Mouse (Mus musculus): ENCODE measurements at regions not wholly inside any gene's neighbourhood (a gene's known extent, or its start where the extent isn't known, plus 50 kb on each side); places are given as distances from the start of the nearest gene placed in this dataset.

GRCm38 (mm10) chr8:44656031-44656430 is 279.2 kb upstream of the Fat1 start:
- DNase-seq: no peak

GRCm38 (mm10) chr8:44656470-44656869 is 278.8 kb upstream of the Fat1 start:
- no peak for DNase-seq

- DNase-seq: no peak
Measured at GRCm38 (mm10) chr8:44661696-44662095, 273.6 kb upstream of the Fat1 start.

GRCm38 (mm10) chr8:44687126-44687525 is 248.1 kb upstream of the Fat1 start:
- DNase-seq: no peak

GRCm38 (mm10) chr8:44689837-44690592 is 245.2 kb upstream of the Fat1 start:
- no peak for DNase-seq

GRCm38 (mm10) chr8:44690593-44690950 is 244.7 kb upstream of the Fat1 start:
- no peak for DNase-seq

- DNase-seq: no peak
Measured at GRCm38 (mm10) chr8:44691140-44691539, 244.1 kb upstream of the Fat1 start.

GRCm38 (mm10) chr8:44692036-44692688 is 243.1 kb upstream of the Fat1 start:
- no peak for DNase-seq

GRCm38 (mm10) chr8:44694861-44695260 is 240.4 kb upstream of the Fat1 start:
- peak; percentile 52 for DNase-seq

GRCm38 (mm10) chr8:44696066-44696853 is 239.0 kb upstream of the Fat1 start:
- peak; percentile 62 for DNase-seq

- no peak for DNase-seq
Measured at GRCm38 (mm10) chr8:44699384-44700105, 235.7 kb upstream of the Fat1 start.

GRCm38 (mm10) chr8:44704595-44705265 is 230.5 kb upstream of the Fat1 start:
- no peak for DNase-seq

- DNase-seq: no peak
Measured at GRCm38 (mm10) chr8:44708659-44709170, 226.5 kb upstream of the Fat1 start.

GRCm38 (mm10) chr8:44709171-44709940 is 225.9 kb upstream of the Fat1 start:
- no peak for DNase-seq

GRCm38 (mm10) chr8:44734577-44734976 is 200.7 kb upstream of the Fat1 start:
- DNase-seq: no peak

GRCm38 (mm10) chr8:44735801-44736200 is 199.4 kb upstream of the Fat1 start:
- no peak for DNase-seq

GRCm38 (mm10) chr8:44743353-44743752 is 191.9 kb upstream of the Fat1 start:
- no peak for DNase-seq

GRCm38 (mm10) chr8:44744991-44745658 is 190.1 kb upstream of the Fat1 start:
- no peak for DNase-seq

GRCm38 (mm10) chr8:44758727-44759126 is 176.5 kb upstream of the Fat1 start:
- DNase-seq: no peak

GRCm38 (mm10) chr8:44762731-44763130 is 172.5 kb upstream of the Fat1 start:
- no peak for DNase-seq

GRCm38 (mm10) chr8:44765194-44765593 is 170.1 kb upstream of the Fat1 start:
- no peak for DNase-seq

All from heart, postnatal 4 days (tissue).